Mouse (Mus musculus): ENCODE measurements around the gene Prkch. TPM values are rescaled to one million over a fixed set of nuclear protein-coding genes. Genes with fewer than 3 reads are reported as not detected.

Gene Prkch
- polyA plus RNA-seq, 2 experiments = 1.1 to 1.6 TPM

DNA sequence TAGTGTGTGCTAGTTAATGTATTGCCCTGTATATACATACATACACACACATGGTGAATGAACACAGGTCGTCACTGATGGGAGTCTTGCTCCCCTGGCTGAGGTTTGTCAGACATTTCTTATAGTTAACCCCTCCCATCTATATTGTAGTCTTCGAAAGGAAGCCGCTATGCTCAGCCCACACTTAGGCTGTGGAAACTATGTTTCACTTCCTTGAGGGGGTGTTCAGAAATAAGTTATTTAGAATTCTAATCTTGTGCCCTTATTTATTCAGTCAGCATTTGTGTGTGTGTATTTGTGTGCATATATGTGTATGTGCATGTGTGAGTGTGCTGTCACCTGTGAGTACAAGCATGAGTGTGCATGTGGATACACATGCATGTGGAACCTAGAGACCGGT, 49.1 kb downstream of the Prkch start:
- 60% methylated on average over 4 of the region's 4 CpGs for WGBS (ENCODE audit: insufficient replicate concordance)
- no peak overlapping the region for H3K27ac ChIP-seq
- H3K9me3 ChIP-seq (ENCODE audit: control insufficient read depth, low read length) = no peaks in the 10 kb centered on the region
- no peak overlapping the region for H3K9ac ChIP-seq (replicated peaks)
- H3K4me1 ChIP-seq (replicated peaks; ENCODE audit: control insufficient read depth in 2 of 2, insufficient read depth in 2 of 2, low read length in 1 of 2) = no peaks in the 10 kb centered on the region; a peak in 1 of 4 replicates
- no peak for ATAC-seq (ENCODE audit: insufficient read depth)
- H3K36me3 ChIP-seq (replicated peaks; ENCODE audit: control insufficient read depth, insufficient read depth, low read depth) = no peaks in the 10 kb centered on the region
- no peak overlapping the region for H3K4me2 ChIP-seq (ENCODE audit: low read depth)
- no peak overlapping the region for H3K4me3 ChIP-seq (ENCODE audit: insufficient read depth in 1 of 2, low read depth in 2 of 2, low read length in 2 of 2)
- TF ChIP-seq EP300 (IDR thresholded peaks at IDR 0.05; ENCODE audit: low read depth) (no peak), CTCF (IDR thresholded peaks at IDR 0.05; ENCODE audit: low read depth) (no peak)
- no peak for DNase-seq (ENCODE audit: low read depth in 3 of 3, low spot score in 3 of 3)
- H3K27me3 ChIP-seq (ENCODE audit: control insufficient read depth, insufficient read depth, low read length) = no peaks in the 10 kb centered on the region

DNA sequence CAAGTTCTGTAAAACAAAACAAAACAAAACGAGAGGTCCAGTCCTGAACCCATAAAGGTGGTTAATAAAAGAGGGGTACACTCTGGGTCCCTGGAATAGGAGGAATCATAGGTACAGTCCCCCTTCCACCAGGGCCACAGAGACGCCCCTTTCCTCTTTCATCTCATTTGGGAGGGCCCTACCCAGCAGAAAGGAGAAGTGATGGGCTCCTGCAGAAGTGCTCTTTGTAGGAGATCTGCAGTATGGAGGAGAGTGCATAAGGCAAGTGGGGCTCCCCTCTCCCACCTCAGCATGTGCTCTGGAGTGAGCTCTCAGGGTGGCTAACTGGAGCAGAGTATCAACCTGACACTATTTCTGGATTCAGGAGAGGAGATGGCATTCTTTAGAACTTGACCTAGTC, 55.0 kb downstream of the Prkch start:
- TF ChIP-seq CTCF (IDR thresholded peaks at IDR 0.05; ENCODE audit: low read depth) = no peak
- no peak for TF ChIP-seq EP300 (IDR thresholded peaks at IDR 0.05; ENCODE audit: low read depth)
- H3K4me3 ChIP-seq (ENCODE audit: insufficient read depth in 1 of 2, low read depth in 2 of 2, low read length in 2 of 2) = no peak overlapping the region
- H3K4me1 ChIP-seq (replicated peaks; ENCODE audit: control insufficient read depth in 2 of 2, insufficient read depth in 2 of 2, low read length in 1 of 2) = no peaks in the 10 kb centered on the region
- H3K9ac ChIP-seq (replicated peaks) = no peak overlapping the region
- no peak for ATAC-seq (ENCODE audit: insufficient read depth)
- no peaks in the 10 kb centered on the region for H3K27me3 ChIP-seq (ENCODE audit: control insufficient read depth, insufficient read depth, low read length)
- H3K4me2 ChIP-seq (ENCODE audit: low read depth) = no peak overlapping the region
- WGBS (ENCODE audit: insufficient replicate concordance) = 32% methylated on average over 2 of the region's 2 CpGs
- H3K9me3 ChIP-seq (ENCODE audit: control insufficient read depth, low read length) = no peaks in the 10 kb centered on the region
- no peak for DNase-seq (ENCODE audit: low read depth in 3 of 3, low spot score in 3 of 3)
- H3K36me3 ChIP-seq (replicated peaks; ENCODE audit: control insufficient read depth, insufficient read depth, low read depth) = no peaks in the 10 kb centered on the region
- no peak overlapping the region for H3K27ac ChIP-seq

DNA sequence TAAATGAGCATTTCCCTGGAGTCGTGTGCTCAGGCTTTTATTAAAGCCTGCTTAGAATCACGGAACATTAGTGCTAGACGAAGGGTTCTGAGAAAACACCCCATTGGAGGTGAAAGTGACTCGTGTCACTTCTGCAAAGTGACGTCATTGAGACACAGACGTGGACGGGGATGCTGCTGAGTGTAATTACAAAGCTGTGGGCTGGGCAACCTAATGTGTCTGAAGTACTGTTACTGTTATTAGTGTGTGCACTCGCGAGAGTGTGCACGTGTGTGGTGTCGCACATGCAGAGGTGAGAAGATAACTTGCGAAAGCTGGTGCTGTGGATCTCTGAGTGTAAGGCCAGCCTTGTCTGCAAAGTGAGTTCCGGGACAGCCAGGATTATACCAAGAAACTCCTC, 56.6 kb downstream of the Prkch start:
- H3K4me2 ChIP-seq (ENCODE audit: low read depth) = no peak overlapping the region
- 73% methylated on average over 13 of the region's 13 CpGs for WGBS (ENCODE audit: insufficient replicate concordance)
- no peak for ATAC-seq (ENCODE audit: insufficient read depth)

DNA sequence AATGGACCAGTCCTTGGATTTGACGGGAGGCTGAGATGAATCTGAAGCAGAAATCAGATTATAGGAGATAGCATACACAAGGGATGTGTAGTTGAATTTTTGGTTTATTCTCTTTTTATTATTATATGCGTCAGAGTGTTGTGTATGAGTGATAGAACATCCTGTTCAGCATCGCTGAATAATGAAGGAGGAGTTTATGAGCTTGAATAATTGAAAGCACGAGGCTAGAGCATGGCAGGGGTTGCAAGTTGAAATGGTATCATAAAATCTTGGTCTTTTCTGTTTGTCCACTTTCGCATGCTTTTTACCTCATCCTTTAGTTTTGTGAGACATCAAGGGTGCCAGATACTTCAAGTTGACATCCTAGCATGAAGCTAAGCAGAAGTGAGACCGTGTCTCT, 60.6 kb downstream of the Prkch start:
- 65% methylated on average over 6 of the region's 6 CpGs for WGBS (ENCODE audit: insufficient replicate concordance)

More for the DNA sequence above, 56.6 kb downstream of the Prkch start:
- no peaks in the 10 kb centered on the region for H3K4me1 ChIP-seq (replicated peaks; ENCODE audit: control insufficient read depth in 2 of 2, insufficient read depth in 2 of 2, low read length in 1 of 2)
- H3K4me3 ChIP-seq (ENCODE audit: insufficient read depth in 1 of 2, low read depth in 2 of 2, low read length in 2 of 2) = no peak overlapping the region
- no peak overlapping the region for H3K27ac ChIP-seq
- no peaks in the 10 kb centered on the region for H3K36me3 ChIP-seq (replicated peaks; ENCODE audit: control insufficient read depth, insufficient read depth, low read depth)
- no peaks in the 10 kb centered on the region for H3K27me3 ChIP-seq (ENCODE audit: control insufficient read depth, insufficient read depth, low read length)
- no peak overlapping the region for H3K9ac ChIP-seq (replicated peaks)
- H3K9me3 ChIP-seq (ENCODE audit: control insufficient read depth, low read length) = no peaks in the 10 kb centered on the region
- DNase-seq (ENCODE audit: low read depth in 3 of 3, low spot score in 3 of 3) = no peak
- TF ChIP-seq EP300 (IDR thresholded peaks at IDR 0.05; ENCODE audit: low read depth) (no peak), CTCF (IDR thresholded peaks at IDR 0.05; ENCODE audit: low read depth) (no peak)

DNA sequence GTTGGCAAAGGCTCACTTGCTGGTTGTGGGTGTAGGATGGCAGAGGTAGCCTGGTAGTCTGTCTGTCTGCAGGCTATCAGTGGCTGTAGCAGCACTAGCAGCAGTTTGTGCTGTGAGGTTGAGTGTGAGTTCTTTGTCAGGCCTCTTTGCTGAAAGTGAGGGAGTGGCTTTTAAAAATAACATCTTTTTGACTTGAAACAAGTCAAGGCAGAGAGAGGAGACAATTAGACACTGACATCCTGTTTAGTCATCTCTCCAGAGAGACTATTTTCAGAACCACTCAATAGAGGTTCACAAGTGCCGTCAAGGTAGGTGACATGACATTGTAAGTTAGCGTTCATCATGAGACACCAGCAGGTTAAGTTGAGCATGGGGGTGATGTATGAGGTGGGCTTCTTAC, 63.1 kb downstream of the Prkch start:
- Histone ChIP-seq H3K4me3 (ENCODE audit: insufficient read depth in 1 of 2, low read depth in 2 of 2, low read length in 2 of 2) (no peak overlapping the region), H3K27ac (no peak overlapping the region), H3K4me1 (replicated peaks; ENCODE audit: control insufficient read depth in 2 of 2, insufficient read depth in 2 of 2, low read length in 1 of 2) (no peaks in the 10 kb centered on the region), H3K27me3 (ENCODE audit: control insufficient read depth, insufficient read depth, low read length) (no peaks in the 10 kb centered on the region), H3K4me2 (ENCODE audit: low read depth) (no peak overlapping the region), H3K9me3 (ENCODE audit: control insufficient read depth, low read length) (no peaks in the 10 kb centered on the region), H3K9ac (replicated peaks) (no peak overlapping the region), H3K36me3 (replicated peaks; ENCODE audit: control insufficient read depth, insufficient read depth, low read depth) (no peaks in the 10 kb centered on the region)
- DNase-seq (ENCODE audit: low read depth in 3 of 3, low spot score in 3 of 3) (no peak), ATAC-seq (ENCODE audit: insufficient read depth) (no peak)
- WGBS (ENCODE audit: insufficient replicate concordance) = 67% methylated on average over 2 of the region's 2 CpGs
- TF ChIP-seq EP300 (IDR thresholded peaks at IDR 0.05; ENCODE audit: low read depth) = no peak
- TF ChIP-seq CTCF (IDR thresholded peaks at IDR 0.05; ENCODE audit: low read depth) = no peak

More for the DNA sequence above, 60.6 kb downstream of the Prkch start:
- no peak overlapping the region for H3K9ac ChIP-seq (replicated peaks)
- H3K4me1 ChIP-seq (replicated peaks; ENCODE audit: control insufficient read depth in 2 of 2, insufficient read depth in 2 of 2, low read length in 1 of 2) = no peaks in the 10 kb centered on the region
- no peak overlapping the region for H3K27ac ChIP-seq
- H3K4me3 ChIP-seq (ENCODE audit: insufficient read depth in 1 of 2, low read depth in 2 of 2, low read length in 2 of 2) = no peak overlapping the region
- no peak for TF ChIP-seq EP300 (IDR thresholded peaks at IDR 0.05; ENCODE audit: low read depth)
- no peak for TF ChIP-seq CTCF (IDR thresholded peaks at IDR 0.05; ENCODE audit: low read depth)
- H3K4me2 ChIP-seq (ENCODE audit: low read depth) = no peak overlapping the region
- ATAC-seq (ENCODE audit: insufficient read depth) (no peak), DNase-seq (ENCODE audit: low read depth in 3 of 3, low spot score in 3 of 3) (no peak)
- no peaks in the 10 kb centered on the region for H3K9me3 ChIP-seq (ENCODE audit: control insufficient read depth, low read length)
- H3K27me3 ChIP-seq (ENCODE audit: control insufficient read depth, insufficient read depth, low read length) = no peaks in the 10 kb centered on the region
- no peaks in the 10 kb centered on the region for H3K36me3 ChIP-seq (replicated peaks; ENCODE audit: control insufficient read depth, insufficient read depth, low read depth)
